ENCODE assay signal across 8 mouse cellular contexts in the genomic region with DNA sequence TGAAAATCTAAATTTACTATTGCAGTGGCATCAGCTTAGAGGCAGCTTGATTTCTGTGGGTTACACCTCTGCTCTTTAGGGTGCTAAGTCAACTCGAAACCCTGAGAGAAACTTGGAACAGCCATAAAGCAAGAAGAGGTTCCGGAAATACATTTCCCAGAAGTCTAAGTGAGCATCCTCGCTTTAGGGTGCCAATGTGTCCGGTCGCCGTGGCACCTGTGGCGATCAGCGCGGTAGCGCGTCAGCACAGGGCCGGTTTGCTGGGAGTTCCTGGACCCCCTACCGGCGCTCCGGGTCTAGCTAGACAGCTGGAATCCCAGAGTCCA. TPM values are rescaled to one million over a fixed set of nuclear protein-coding genes. Genes with fewer than 3 reads are reported as not detected.
DNase-seq lines count a peak whose midpoint lies in the region; ATAC-seq and TF ChIP-seq lines count a peak whose summit lies in the region.

No protein-coding gene starts in this region.

- H3K4me3 ChIP-seq in kidney, embryonic 14.5 days (ENCODE audit: low read length): peak overlapping the region; percentile 63
- peak overlapping the region; percentile 60 for H3K4me3 ChIP-seq in cortical plate, adult 2 months (ENCODE audit: insufficient read depth, low read length)
- peak overlapping the region; percentile 62 for H3K4me3 ChIP-seq in midbrain, embryonic 16.5 days (ENCODE audit: low read depth, low read length)

- no peaks in the 10 kb centered on the region for H3K36me3 ChIP-seq in kidney, embryonic 14.5 days (ENCODE audit: control insufficient read depth, insufficient read depth, low read length)
- no peaks in the 10 kb centered on the region for H3K36me3 ChIP-seq in midbrain, embryonic 16.5 days (ENCODE audit: control insufficient read depth, insufficient read depth, low read length)

- 3% methylated on average over 15 of the region's 15 CpGs for WGBS in kidney, embryonic 14.5 days
- WGBS in midbrain, embryonic 16.5 days: under 1% methylated on average over 15 of the region's 15 CpGs

- peak overlapping the region; percentile 55 for H3K4me2 ChIP-seq in kidney, embryonic 14.5 days (replicated peaks; ENCODE audit: low read depth, low read length)
- peak overlapping the region; percentile 59 for H3K4me2 ChIP-seq in midbrain, embryonic 16.5 days (ENCODE audit: low read length)

- no peaks in the 10 kb centered on the region for H3K27me3 ChIP-seq in kidney, embryonic 14.5 days (ENCODE audit: control insufficient read depth, insufficient read depth, low read length)
- no peaks in the 10 kb centered on the region for H3K27me3 ChIP-seq in midbrain, embryonic 16.5 days (ENCODE audit: control insufficient read depth, insufficient read depth, low read depth, low read length)

- H3K9ac ChIP-seq in kidney, embryonic 14.5 days (ENCODE audit: low read depth, low read length): peak overlapping the region; percentile 70
- H3K9ac ChIP-seq in midbrain, embryonic 16.5 days (ENCODE audit: low read depth, low read length): peak overlapping the region; percentile 79

- H3K4me1 ChIP-seq in kidney, embryonic 14.5 days (ENCODE audit: control insufficient read depth, insufficient read depth, low read length): no peaks in the 10 kb centered on the region
- H3K4me1 ChIP-seq in cortical plate, adult 2 months (ENCODE audit: control insufficient read depth, insufficient read depth, low read length): no peaks in the 10 kb centered on the region
- H3K4me1 ChIP-seq in midbrain, embryonic 16.5 days (ENCODE audit: control insufficient read depth, insufficient read depth, low read length): peaks cover 8% of the 10 kb centered on the region

- H3K9me3 ChIP-seq in kidney, embryonic 14.5 days (ENCODE audit: control insufficient read depth, low read length): no peaks in the 10 kb centered on the region
- H3K9me3 ChIP-seq in midbrain, embryonic 16.5 days (replicated peaks; ENCODE audit: control insufficient read depth, low read length, poor library complexity, severe bottlenecking): no peaks in the 10 kb centered on the region

- H3K27ac ChIP-seq in kidney, embryonic 14.5 days (ENCODE audit: low read depth, low read length): no peak overlapping the region
- H3K27ac ChIP-seq in cortical plate, adult 2 months (ENCODE audit: insufficient read depth, low read length): peak overlapping the region; percentile 93
- peak overlapping the region; percentile 96 for H3K27ac ChIP-seq in midbrain, embryonic 16.5 days (ENCODE audit: low read length)

- TF ChIP-seq CTCF in cortical plate, adult 2 months (IDR thresholded peaks at IDR 0.05; ENCODE audit: extremely low read depth, insufficient read depth, low read length): no peak

- no peak for TF ChIP-seq POLR2A in cortical plate, adult 2 months (IDR thresholded peaks at IDR 0.05; ENCODE audit: extremely low read depth, insufficient read depth, low read length)

- DNase-seq in kidney, postnatal 14 days: no peak
- DNase-seq in urinary bladder, postnatal 14 days (ENCODE audit: low spot score): no peak
- no peak for DNase-seq in spleen, postnatal 10 days (ENCODE audit: low spot score in 2 of 2)
- DNase-seq in left cerebral cortex, adult 11 months (ENCODE audit: low spot score): no peak

- no peak for ATAC-seq in kidney, embryonic 14.5 days (ENCODE audit: low FRiP score, low TSS enrichment)
- peak; percentile 42 for ATAC-seq in inflammation-experienced regulatory T-cells, adult 6 months
- ATAC-seq in midbrain, embryonic 16.5 days: no peak

RNA-seq across cellular contexts. Expression of a gene that starts 0.6 kb away (rescaled TPM):
- 2.4 and 3.2 TPM in 2 replicates for polyA plus RNA-seq in kidney, embryonic 14.5 days (2014; fragmentation: Nextera tagmentation; extraction: Ambion mirVana)
- 14.3 and 15.2 TPM in 2 replicates for polyA plus RNA-seq in cortical plate, adult 2 months (2012; rRNA removed)
- polyA plus RNA-seq in inflammation-experienced regulatory T-cells, adult 6 months (2017; shearing (Covaris generic)): under 1 TPM; 0.18 to 0.35 (median 0.20) TPM
- polyA plus RNA-seq in midbrain, embryonic 16.5 days (2015; fragmentation: Nextera tagmentation; extraction: Ambion mirVana): 11.5 and 11.6 TPM in 2 replicates

RNA-seq across cellular contexts. Expression of a gene that starts 15.8 kb away (rescaled TPM):
- polyA plus RNA-seq in kidney, embryonic 14.5 days (2014; fragmentation: Nextera tagmentation; extraction: Ambion mirVana): 156 and 199 TPM in 2 replicates
- 400 and 402 TPM in 2 replicates for polyA plus RNA-seq in cortical plate, adult 2 months (2012; rRNA removed)
- 10 to 100 TPM; 14.9 to 21.8 (median 16.4) TPM for polyA plus RNA-seq in inflammation-experienced regulatory T-cells, adult 6 months (2017; shearing (Covaris generic))
- polyA plus RNA-seq in midbrain, embryonic 16.5 days (2015; fragmentation: Nextera tagmentation; extraction: Ambion mirVana): 74.0 and 83.9 TPM in 2 replicates

RNA-seq across cellular contexts. Expression of a gene that starts 19.3 kb away (rescaled TPM):
- polyA plus RNA-seq in kidney, embryonic 14.5 days (2014; fragmentation: Nextera tagmentation; extraction: Ambion mirVana): 148 and 165 TPM in 2 replicates
- 224 and 229 TPM in 2 replicates for polyA plus RNA-seq in cortical plate, adult 2 months (2012; rRNA removed)
- polyA plus RNA-seq in inflammation-experienced regulatory T-cells, adult 6 months (2017; shearing (Covaris generic)): 100 to 1,000 TPM; 296 to 343 (median 309) TPM
- polyA plus RNA-seq in midbrain, embryonic 16.5 days (2015; fragmentation: Nextera tagmentation; extraction: Ambion mirVana): 179 and 188 TPM in 2 replicates

RNA-seq across cellular contexts. Expression of a gene that starts 41.0 kb away (rescaled TPM):
- polyA plus RNA-seq in kidney, embryonic 14.5 days (2014; fragmentation: Nextera tagmentation; extraction: Ambion mirVana): not detected in 2 replicates
- not detected in 2 replicates for polyA plus RNA-seq in cortical plate, adult 2 months (2012; rRNA removed)
- not detected for polyA plus RNA-seq in inflammation-experienced regulatory T-cells, adult 6 months (2017; shearing (Covaris generic))
- 0.12 and 0.35 TPM in 2 replicates for polyA plus RNA-seq in midbrain, embryonic 16.5 days (2015; fragmentation: Nextera tagmentation; extraction: Ambion mirVana)

RNA-seq across cellular contexts. Expression of a gene that starts 44.1 kb away (rescaled TPM):
- 19.8 and 29.6 TPM in 2 replicates for polyA plus RNA-seq in kidney, embryonic 14.5 days (2014; fragmentation: Nextera tagmentation; extraction: Ambion mirVana)
- polyA plus RNA-seq in cortical plate, adult 2 months (2012; rRNA removed): 32.2 and 33.4 TPM in 2 replicates
- 1 to 10 TPM; 5.4 to 8.0 (median 6.5) TPM for polyA plus RNA-seq in inflammation-experienced regulatory T-cells, adult 6 months (2017; shearing (Covaris generic))
- polyA plus RNA-seq in midbrain, embryonic 16.5 days (2015; fragmentation: Nextera tagmentation; extraction: Ambion mirVana): 44.0 and 44.8 TPM in 2 replicates
